Mouse (Mus musculus): ENCODE data around the gene Entpd8.
A peak's percentile ranks its signal among the peaks of the same experiment; 100 is the strongest.

Entpd8 gene

DNA sequence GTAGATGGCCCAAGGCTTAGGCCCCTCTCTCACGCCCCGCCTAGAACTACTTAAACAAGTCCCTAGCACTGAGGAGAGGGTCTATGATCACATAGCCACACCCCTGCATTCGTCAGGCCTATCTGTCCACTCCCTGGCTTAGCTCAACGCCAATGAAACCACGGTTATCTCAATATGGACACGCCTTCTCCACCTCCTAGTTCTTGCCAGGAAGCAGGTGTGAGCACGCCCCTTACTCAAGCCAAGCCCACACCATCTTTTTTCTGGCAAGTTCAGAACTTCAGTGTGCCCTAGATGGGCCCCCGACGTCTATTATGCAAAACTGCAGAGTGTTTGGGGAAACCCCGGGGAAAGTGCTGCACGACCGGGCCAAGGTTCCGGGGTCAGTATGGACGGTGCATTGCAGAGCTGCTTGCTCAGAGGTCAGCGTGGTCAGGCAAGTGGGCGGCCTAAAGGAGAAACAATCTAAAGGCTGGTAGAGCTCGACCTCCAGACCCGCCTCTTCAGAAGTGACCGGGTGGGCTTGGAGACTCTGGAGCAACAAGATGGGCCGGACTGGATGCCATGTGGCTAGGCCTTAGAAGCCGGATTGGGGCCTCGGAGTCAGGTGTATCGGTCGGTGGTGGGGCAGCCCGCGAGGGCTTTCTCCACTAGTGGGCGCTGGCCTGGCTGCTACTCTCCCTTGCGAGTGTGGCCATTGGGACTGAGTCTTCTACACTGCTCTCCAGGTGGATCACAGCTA, 15.2 kb downstream of the Entpd8 start, which contains the start of gene Noxa1:
Gene Noxa1, minus strand, starts transcription at position 41 of the 742 bp plus-strand sequence.
- DNase-seq (ENCODE audit: low spot score in 2 of 2) = peak; percentile 13 to 37

DNA sequence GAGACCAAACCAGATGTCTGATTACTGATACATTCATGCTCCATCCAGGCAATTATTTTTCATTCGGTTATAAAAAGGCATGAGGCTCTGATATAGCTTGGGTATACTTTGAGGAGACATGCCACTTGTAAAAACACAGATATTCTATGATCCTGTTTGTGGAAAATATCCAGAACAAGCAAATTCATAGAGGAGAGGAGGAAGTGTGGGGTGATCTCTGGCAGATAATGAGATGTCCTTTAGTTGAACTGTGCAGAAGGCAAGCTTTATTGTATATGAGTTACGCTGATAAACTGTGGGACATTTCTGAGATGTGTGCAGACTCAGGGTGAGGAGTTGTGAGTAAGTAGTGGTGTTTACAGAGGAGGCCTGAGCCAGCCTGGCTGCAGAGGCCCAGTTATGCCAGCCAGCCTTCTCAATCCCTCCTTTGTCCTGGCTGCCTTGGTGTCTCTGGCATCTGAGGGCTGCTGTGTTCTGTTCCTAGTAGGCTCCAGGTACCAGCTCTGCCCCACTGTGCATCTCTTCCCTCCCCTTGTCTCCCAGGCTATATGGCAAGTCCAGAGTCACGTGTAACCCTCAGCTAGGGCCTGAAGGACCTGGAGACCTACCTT, 18.0 kb downstream of the Entpd8 start:
- no peak for DNase-seq (ENCODE audit: low spot score in 2 of 2)

DNA sequence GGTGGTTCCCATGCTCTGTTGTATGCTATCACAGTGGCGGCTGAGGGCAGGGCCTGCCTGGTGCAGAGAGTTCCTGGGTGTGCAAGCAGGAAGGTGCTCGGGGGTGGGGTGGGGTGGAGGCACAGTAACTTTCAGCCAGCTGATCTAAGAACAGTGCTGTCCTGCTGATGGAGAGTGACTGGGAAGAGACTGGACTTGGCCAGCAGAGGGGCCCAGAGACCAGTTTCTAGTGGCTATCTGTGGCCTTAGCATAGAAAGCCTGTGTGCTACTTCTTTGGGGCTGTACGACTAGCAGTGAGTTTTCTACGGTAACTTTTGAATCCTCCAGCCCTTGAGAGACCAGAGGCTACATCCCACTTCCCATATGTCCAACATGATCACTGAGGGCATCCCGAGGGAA, 18.9 kb downstream of the Entpd8 start:
- no peak for DNase-seq (ENCODE audit: low spot score in 2 of 2)

DNA sequence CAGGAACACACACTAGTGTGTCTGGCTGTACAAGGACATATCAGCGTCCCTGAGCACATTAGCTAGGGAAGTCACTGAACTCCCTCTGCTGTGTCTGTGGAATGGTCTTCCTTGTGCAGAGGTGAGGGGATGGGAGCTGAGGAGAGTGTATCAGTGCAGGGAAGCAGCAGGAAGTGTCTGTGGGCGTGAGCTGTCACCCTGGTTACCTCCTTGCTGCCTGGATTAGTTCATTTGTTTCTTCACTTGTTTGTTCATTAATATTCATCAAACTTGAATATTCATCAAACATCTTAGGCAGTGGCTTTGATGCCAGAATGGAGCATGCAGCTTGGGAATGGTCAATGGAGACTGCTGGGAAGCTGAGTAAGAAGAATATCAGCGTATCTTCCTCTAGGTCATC, 19.6 kb downstream of the Entpd8 start:
- DNase-seq (ENCODE audit: low spot score in 2 of 2) = no peak

DNA sequence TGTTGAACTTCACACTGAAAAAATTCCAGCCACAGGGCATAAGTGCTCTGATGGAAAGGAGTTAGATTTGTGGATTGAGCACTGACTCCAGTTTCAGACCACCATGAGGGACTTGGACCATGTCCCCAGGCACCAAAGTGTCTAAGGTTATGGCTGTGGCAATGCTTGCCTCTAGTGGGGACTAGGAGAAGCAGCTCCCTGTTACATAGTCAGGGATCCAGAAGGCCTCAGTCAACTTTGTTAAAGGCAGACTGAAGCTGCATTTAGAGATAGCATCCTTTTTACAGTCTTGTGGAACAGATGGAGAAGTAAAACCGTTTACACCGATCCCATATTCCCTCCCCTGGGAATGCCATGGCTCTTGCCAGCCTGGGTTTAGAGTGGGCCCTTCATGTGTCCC, 24.0 kb downstream of the Entpd8 start:
- DNase-seq (ENCODE audit: low spot score in 2 of 2) = no peak

GRCm38 (mm10) chr2:25106045-25106444, 25.9 kb downstream of the Entpd8 start:
- no peak for DNase-seq (ENCODE audit: low spot score in 2 of 2)

DNA sequence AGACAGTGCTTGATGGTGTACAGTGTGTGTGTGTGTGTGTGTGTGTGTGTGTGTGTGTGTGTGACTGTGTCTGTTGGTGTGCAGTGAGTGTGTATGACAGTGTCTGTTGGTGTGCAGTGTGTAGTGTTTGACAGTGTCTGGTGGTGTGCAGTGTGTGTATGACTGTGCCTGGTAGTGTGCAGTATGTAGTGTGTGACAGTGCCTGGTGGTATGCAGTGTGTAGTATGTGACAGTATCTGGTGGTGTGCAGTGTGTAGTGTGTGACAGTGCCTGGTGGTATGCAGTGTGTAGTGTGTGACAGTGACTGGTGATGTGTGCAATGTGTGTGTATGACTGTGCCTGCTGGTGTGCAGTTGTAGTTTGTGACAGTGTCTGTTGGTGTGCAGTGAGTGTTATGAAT, 29.4 kb downstream of the Entpd8 start:
- DNase-seq (ENCODE audit: low spot score in 2 of 2) = no peak

GRCm38 (mm10) chr2:25110505-25111183, 30.5 kb downstream of the Entpd8 start:
- DNase-seq (ENCODE audit: low spot score in 2 of 2) = no peak

DNA sequence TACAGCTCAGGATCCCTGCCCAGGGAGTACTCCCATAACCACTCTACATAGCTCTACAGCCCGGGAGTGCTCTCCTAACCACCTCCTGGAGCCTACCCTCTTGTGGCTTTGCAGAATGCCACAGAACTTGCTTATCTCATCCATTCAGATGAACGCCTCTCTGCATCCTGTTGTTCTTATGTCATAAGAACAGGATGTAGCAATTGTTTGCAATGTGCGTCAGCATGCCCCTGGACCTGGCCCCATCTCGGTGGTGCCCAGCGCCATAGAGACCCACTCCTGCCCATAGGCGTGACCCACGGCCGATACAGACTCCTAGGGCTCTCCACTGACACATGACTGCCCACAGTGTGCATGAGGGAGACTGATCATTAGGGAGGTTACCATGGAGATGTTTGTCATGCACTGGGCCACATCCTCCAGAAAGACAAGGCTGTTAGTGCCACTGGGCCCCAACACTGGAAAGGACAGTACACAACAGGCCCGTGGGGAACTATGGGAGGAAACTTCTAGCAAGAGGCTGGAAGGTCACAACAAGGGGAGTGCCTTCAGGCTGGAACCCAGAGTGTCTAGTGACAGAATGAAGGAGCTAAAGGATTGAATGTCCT, 31.2 kb downstream of the Entpd8 start:
- peak; percentile 51 to 66 for DNase-seq (ENCODE audit: low spot score in 2 of 2)

DNA sequence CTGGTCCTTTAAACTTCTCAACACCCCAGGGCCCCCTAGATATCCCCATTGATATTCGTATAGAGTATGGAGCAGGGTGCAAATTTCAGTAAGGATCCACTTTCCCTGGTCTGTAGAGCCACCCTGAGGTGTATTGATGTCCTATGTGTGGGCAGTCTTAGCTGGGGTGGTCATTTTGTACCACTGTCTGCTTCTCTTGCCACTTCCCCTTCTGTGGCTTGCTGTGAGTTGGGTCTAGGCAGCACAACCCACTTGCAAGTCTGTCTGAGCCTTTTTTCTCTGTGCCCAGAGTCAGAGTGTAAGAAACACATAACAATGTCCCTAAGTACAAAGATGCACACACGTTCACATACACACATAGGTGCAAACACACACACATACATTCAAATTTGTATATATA, 34.2 kb downstream of the Entpd8 start:
- DNase-seq (ENCODE audit: low spot score in 2 of 2) = no peak

DNA sequence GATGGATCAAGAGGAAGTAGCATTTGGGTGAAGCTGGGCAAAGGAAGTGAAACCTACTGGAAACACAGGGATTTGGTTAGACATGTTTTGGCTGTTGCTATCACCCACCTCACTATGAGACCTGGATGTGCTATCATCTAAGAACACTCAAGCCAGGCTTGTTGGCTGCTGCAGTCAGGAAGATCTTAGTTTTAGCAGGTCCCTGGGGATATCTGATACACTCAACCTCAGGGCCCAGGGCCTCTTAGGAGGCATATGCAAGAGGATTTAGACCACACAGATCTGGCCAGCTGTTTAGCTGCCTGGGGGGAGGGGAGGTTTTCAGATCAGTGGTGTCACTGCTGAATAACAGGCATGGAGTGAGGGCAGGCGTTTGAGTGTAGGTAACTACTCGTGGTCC, 35.3 kb downstream of the Entpd8 start:
- no peak for DNase-seq (ENCODE audit: low spot score in 2 of 2)

DNA sequence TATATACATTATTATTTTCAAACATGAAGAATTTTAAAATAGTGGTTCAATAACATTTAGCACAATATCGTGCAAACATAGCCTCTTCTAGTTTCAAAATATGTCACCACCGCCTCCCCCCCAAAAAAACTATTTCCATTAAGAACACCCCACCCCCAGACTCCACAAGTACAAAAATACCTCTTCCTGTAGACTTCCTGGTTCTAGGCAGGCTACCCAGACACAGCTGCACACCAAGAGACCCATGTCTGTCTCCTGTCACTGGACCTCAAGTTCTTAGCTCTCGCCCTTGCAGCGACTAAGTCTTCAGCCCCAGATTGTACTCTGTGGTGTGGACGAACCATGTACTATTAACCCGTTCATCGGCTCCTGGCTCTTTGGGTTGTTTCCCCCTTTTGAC, 40.9 kb downstream of the Entpd8 start:
- no peak for DNase-seq (ENCODE audit: low spot score in 2 of 2)

GRCm38 (mm10) chr2:25122666-25123065, 42.6 kb downstream of the Entpd8 start:
- DNase-seq (ENCODE audit: low spot score in 2 of 2) = no peak

- DNase-seq (ENCODE audit: low spot score in 2 of 2) = no peak
Measured at GRCm38 (mm10) chr2:25123527-25123926, 43.4 kb downstream of the Entpd8 start.

DNA sequence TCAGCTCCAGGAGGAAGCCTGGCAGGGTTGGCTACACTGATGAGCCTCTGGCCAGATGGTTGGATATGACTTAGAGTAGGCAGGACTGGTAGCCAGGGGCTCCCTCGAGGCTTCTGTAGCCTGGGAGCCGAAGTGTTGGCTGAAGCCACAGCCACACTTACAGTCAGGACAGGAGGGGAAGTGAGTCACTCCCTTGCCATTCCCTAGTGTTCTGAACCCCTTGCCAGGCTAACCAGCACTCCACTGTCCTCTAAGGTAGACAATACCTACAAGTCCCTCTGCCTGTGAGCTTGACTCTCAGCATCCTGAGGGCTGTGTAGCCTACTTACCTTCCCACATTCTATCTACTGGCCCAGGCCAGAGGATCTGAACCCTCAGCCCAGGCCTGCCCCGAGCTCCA, 44.3 kb downstream of the Entpd8 start:
- DNase-seq (ENCODE audit: low spot score in 2 of 2) = no peak

DNA sequence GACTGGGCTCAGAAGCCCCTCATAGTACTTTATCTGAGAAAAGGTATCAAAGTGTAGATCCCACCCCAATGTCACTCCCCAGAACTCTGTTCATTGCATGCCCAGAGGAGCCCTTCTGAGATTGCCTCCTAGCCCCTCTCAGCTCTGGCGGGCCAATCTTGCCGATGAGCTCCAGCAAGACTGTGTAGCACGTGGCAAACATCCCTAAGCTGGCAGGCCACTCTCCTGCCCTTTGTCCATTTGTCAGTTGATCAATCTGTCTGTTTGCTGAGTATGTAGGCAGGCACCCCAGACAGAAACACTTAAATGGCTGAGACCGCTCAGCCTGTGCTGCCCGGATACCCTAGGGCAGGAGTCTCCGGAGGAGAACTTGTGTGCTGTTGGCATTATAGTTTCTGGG, 45.0 kb downstream of the Entpd8 start:
- no peak for DNase-seq (ENCODE audit: low spot score in 2 of 2)

GRCm38 (mm10) chr2:25126011-25127010, 46.2 kb downstream of the Entpd8 start:
- no peak for DNase-seq (ENCODE audit: low spot score in 2 of 2)

DNA sequence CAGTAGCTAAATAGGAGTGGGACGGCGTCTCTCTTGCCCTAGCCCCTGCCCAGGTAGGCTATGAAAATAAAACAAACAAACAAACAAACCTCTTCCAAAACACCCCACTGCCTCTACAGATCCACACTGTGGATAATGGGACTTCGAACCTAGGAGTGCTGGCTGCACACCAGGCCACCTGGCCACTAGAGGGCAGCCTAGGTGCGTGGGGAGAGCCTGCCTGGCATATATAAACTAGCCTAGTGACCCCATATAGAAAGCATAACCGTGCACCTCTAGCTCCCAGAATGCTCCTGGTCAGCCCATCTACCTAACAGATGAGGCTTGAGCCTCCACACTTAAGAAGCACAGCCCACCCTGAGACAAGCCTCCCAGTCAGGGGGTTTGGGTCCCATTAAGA, 47.1 kb downstream of the Entpd8 start:
- peak; percentile 61 to 73 for DNase-seq (ENCODE audit: low spot score in 2 of 2)

GRCm38 (mm10) chr2:25128072-25128471, 48.0 kb downstream of the Entpd8 start:
- DNase-seq (ENCODE audit: low spot score in 2 of 2) = no peak

- DNase-seq (ENCODE audit: low spot score in 2 of 2) = no peak
Measured at GRCm38 (mm10) chr2:25131601-25132000, 51.5 kb downstream of the Entpd8 start.
